Mouse (Mus musculus): ENCODE results near the gene Nkx1-2.

Gene Nkx1-2

GRCm38 (mm10) chr7:132568817-132569216 is 30.6 kb downstream of the Nkx1-2 start:
- no peak for DNase-seq (ENCODE audit: low spot score in 2 of 2)

DNA sequence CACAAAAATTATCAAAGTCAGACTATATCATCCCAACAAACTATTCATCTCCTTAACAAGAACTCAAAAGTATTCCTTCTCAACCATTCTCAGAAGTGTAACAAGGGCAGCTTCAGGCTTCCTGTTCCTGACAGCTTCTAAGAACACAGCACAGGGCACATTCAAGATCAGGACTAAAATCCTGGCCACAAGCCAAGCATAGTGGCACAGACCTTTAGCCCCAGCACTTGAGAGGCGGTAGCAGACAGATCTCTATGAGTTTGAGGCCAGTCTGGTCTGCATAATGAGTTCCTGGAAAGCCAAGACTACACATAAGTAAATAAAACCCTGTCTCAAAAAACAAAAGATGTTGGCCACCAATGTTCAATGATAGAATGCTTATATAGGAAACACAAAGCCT is 33.6 kb downstream of the Nkx1-2 start:
- no peak for DNase-seq (ENCODE audit: low spot score in 2 of 2)

GRCm38 (mm10) chr7:132559138-132559766 is 40.2 kb downstream of the Nkx1-2 start:
- DNase-seq (ENCODE audit: low spot score in 2 of 2), result no peak

DNA sequence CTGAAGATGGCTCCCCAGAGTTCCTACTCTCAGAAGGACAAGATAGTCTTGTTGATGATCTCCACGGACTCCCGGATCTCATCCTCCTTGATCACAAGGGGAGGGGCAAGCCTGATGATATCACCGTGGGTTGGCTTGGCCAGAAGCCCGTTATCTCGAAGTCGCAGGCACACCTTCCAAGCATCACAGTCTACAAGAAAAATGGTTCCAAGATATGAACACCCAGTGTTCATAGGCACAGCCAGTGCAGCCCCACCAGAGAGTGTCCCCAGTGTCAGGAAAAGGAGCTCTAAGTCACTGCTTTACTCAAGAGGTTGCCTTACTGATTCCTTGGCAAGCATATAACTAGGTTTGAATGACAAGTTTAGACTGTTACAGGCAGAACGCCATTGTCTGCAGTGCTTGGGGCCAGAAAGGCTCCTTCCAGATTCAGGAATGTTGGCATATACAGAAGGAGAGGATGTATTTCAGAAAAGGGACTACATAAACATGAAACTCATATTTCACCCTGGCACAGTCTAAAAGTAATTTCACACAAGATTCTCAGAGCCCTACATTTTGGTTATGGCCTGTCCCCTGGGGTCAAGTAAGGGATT is 41.2 kb downstream of the Nkx1-2 start:
- no peak for DNase-seq (ENCODE audit: low spot score in 2 of 2)

DNA sequence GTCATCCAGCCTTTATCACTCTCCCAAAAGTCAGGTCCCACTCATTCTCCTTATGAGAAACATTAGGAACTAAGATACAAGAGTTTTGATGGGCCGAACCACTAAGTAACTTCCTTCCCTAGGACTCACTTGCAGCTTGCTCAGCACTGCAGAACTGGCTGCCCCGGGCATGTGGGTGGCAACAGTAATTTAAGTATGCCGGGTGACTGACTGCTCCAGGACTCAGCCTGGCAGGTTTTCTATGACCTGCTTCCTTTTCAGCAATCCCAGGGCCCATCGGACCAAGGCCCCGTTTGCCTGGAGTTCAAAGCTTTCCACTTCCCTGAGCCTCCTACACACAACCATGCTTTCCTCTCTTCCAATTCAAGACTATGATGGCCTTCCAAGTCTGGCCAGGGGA is 42.9 kb downstream of the Nkx1-2 start:
- DNase-seq (ENCODE audit: low spot score in 2 of 2), result no peak

- DNase-seq (ENCODE audit: low spot score in 2 of 2), result no peak
These were observed 43.5 kb downstream of the Nkx1-2 start for GRCm38 (mm10) chr7:132555911-132556310.

- DNase-seq (ENCODE audit: low spot score in 2 of 2), result no peak
These were observed 45.3 kb downstream of the Nkx1-2 start for GRCm38 (mm10) chr7:132554091-132554490.

DNA sequence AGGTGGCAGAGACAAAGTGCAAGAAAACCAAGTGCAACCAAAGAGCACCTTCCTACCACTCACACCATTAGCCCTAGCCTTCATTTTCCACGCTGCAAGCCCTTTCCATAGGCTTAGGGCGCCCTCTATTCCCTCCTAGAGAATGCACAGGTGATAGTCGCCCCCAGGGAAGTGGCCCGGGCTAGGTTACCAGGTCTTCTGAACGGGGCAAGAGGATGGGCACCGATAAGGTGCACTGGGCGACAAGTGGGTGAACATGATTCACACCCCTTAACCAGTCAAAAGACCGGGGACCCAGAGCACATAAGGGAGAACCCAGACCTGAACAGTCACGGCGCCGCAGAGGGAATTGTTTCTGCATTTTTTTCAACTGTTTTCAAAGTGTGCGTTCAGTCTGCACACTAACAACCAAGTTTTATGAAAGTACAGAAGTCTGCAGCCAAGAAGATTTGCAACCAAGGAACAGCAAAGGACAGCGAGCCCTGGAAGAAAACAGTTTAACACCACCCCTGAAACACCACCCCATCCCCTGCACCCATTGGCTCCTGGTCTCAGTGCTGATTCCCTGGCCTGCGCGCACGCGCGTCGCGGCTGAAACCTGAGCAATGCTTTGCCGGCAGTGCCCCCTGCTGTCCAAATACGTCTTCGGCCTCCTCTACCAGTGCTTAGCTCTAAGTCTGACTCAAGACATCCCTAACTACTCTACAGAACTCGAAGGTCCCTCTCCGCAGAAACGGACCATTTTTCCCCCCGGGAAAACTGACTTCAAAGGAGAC is 47.9 kb downstream of the Nkx1-2 start:
- DNase-seq (ENCODE audit: low spot score in 2 of 2), result peak; percentile 87 to 95

DNA sequence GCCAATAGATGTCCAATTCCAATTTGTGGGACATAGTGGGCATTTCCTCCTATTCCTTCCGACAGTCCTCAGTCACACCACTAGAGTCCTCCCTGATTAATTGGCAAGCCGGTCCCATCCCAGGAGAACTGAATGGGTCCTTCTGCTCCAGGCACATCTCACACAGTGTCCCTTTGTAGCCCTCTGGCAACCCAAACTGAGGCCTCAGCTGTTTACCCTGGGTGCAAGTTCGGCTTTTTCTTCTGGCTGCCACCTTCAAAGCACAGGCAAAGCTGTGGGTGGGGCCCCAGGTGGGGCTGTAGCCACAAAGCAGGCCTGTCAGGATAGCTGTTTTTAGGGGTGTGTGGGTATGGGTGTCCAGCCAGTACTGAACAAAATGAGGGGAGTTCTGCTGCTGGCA is 52.3 kb downstream of the Nkx1-2 start:
- DNase-seq (ENCODE audit: low spot score in 2 of 2), result no peak
